Mouse (Mus musculus) forebrain, embryonic 15.5 days (tissue): ENCODE measurements around the gene Zfp658. TPM values are rescaled to one million over a fixed set of nuclear protein-coding genes. Genes with fewer than 3 reads are reported as not detected.

Source experiments
- ATAC-seq: fragments of 200-750 bp; cut with Nextera tagmentation; replicated peaks from 2 replicates; pipeline ENCODE4 v1.8.0; 2017; ENCODE audit warnings: mild to moderate bottlenecking, moderate TSS enrichment, moderate library complexity
- H3K27ac ChIP-seq: fragments of 300-500 bp; sonication (generic); replicated peaks from 2 replicates; pipeline ENCODE4 v1.5.1; 2015; ENCODE audit warnings: mild to moderate bottlenecking, inconsistent platforms
- H3K27me3 ChIP-seq: fragments of 300-500 bp; sonication (generic); 2 replicates; pipeline ENCODE4 v1.6.1; 2015; ENCODE audit warnings: inconsistent platforms
- H3K36me3 ChIP-seq: fragments of 300-500 bp; sonication (generic); 2 replicates; pipeline ENCODE4 v1.6.1; 2015; ENCODE audit warnings: mild to moderate bottlenecking, inconsistent platforms
- H3K4me1 ChIP-seq: fragments of 300-500 bp; sonication (generic); 2 replicates; pipeline ENCODE4 v1.6.1; 2015; ENCODE audit warnings: inconsistent platforms
- H3K4me2 ChIP-seq: fragments of 300-500 bp; sonication (generic); replicated peaks from 2 replicates; pipeline ENCODE4 v1.6.1; 2015; ENCODE audit warnings: mild to moderate bottlenecking, inconsistent platforms
- H3K4me3 ChIP-seq: fragments of 300-500 bp; sonication (generic); 2 replicates; pipeline ENCODE4 v1.5.1; 2015; ENCODE audit warnings: mild to moderate bottlenecking, inconsistent platforms
- H3K9ac ChIP-seq: fragments of 300-500 bp; sonication (generic); replicated peaks from 2 replicates; pipeline ENCODE4 v1.6.1; 2015; ENCODE audit warnings: mild to moderate bottlenecking, inconsistent platforms
- H3K9me3 ChIP-seq: fragments of 300-500 bp; sonication (generic); 2 replicates; pipeline ENCODE4 v1.6.1; 2016; ENCODE audit warnings: inconsistent platforms
- WGBS: fragments of 180-500 bp; shearing (Covaris S2); methylation state at CpG from one replicate; pipeline ENCODE4 v1.1.7; 2015; ENCODE audit warnings: mixed read lengths; 5-methylcytosine and 5-hydroxymethylcytosine counted together
- polyA plus RNA-seq: library from polyadenylated mRNA; unstranded; fragments of >200 nt; fragmentation: Nextera tagmentation; extraction: Ambion mirVana; gene quantifications from 2 replicates; pipeline ENCODE4 v1.2.1, GENCODE M21; 2015

Gene Zfp658
- polyA plus RNA-seq = 11.3 and 11.5 TPM in 2 replicates

- peak within 1 kb of the TSS; percentile 64 for H3K9ac ChIP-seq
- WGBS = under 1% methylated on average over 27 of the region's 27 CpGs
- no peaks in the 10 kb centered on the region for H3K9me3 ChIP-seq
- peaks cover 21% of the 10 kb centered on the region for H3K4me1 ChIP-seq
- peak within 1 kb of the TSS; percentile 69 for H3K4me2 ChIP-seq
- H3K4me3 ChIP-seq = peak within 1 kb of the TSS; percentile 54
- no peaks in the 10 kb centered on the region for H3K27me3 ChIP-seq
- peaks cover 24% of the 10 kb centered on the region for H3K36me3 ChIP-seq
- H3K27ac ChIP-seq = peak within 1 kb of the TSS; percentile 85
- peak; percentile 96 for ATAC-seq
These were observed at the start of gene Zfp658 for GRCm38 (mm10) chr7:43562006-43562633. Gene Zfp658, plus strand, starts transcription at chr7:43562256.

GRCm38 (mm10) chr7:43512519-43512918 lies 49.5 kb upstream of the Zfp658 start:
- Histone ChIP-seq H3K27me3 (no peaks in the 10 kb centered on the region), H3K27ac (no peak overlapping the region), H3K4me2 (no peak overlapping the region), H3K4me3 (no peak overlapping the region), H3K9ac (no peak overlapping the region), H3K36me3 (no peaks in the 10 kb centered on the region), H3K9me3 (no peaks in the 10 kb centered on the region), H3K4me1 (no peaks in the 10 kb centered on the region)
- ATAC-seq = no peak
- 86% methylated on average over 4 of the region's 4 CpGs for WGBS

DNA sequence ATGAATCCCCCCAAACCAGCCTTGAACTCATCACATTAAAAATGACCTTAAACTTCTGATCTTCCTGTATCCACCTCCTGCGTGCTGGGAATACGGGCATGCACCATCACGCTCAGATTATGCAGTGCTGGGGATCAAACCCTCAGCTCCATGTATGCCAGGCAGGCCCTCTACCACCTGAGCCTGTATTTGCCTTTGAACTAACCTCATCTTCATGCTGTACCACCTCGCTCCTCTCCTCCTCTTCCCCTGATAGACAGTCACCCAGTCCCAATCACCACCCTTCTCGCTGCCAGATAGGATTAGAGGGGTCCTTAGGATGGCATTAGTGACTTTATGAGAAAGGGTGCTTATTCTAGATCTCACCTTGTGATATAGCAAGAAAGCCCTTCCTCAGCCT lies 47.0 kb upstream of the Zfp658 start:
- no peak overlapping the region for H3K9ac ChIP-seq
- no peak overlapping the region for H3K4me2 ChIP-seq
- no peak for ATAC-seq
- H3K4me1 ChIP-seq = no peaks in the 10 kb centered on the region
- no peak overlapping the region for H3K27ac ChIP-seq
- H3K27me3 ChIP-seq = no peaks in the 10 kb centered on the region
- H3K36me3 ChIP-seq = no peaks in the 10 kb centered on the region
- H3K4me3 ChIP-seq = no peak overlapping the region
- WGBS = 88% methylated on average over 5 of the region's 5 CpGs
- H3K9me3 ChIP-seq = no peaks in the 10 kb centered on the region

DNA sequence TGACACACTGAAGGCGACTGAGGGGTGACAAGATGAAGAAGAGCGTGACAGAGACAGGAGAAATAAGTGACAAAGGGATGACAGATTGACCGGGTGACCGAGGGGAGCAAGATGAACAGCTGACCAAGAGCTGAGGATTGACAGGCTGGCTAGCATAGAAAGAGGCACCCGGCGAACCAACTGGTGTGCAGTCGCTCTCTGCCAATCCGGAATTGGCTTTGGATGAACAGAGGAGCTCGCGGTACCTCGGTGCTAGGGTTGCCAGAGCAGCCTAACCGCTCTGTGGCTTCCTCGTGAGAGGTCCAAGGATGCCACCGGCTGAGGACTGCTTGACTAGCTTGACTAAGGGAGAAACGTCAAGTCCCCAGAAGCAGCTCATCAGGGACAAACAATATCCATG lies 43.7 kb upstream of the Zfp658 start:
- Histone ChIP-seq H3K27me3 (no peaks in the 10 kb centered on the region), H3K4me2 (no peak overlapping the region), H3K4me3 (no peak overlapping the region), H3K9me3 (no peaks in the 10 kb centered on the region), H3K9ac (no peak overlapping the region), H3K36me3 (no peaks in the 10 kb centered on the region), H3K27ac (no peak overlapping the region), H3K4me1 (no peaks in the 10 kb centered on the region)
- WGBS = 80% methylated on average over 15 of the region's 15 CpGs
- no peak for ATAC-seq

GRCm38 (mm10) chr7:43522776-43523175 lies 39.3 kb upstream of the Zfp658 start:
- ATAC-seq = no peak
- H3K36me3 ChIP-seq = no peaks in the 10 kb centered on the region
- H3K4me3 ChIP-seq = no peak overlapping the region
- no peak overlapping the region for H3K4me2 ChIP-seq
- no peaks in the 10 kb centered on the region for H3K9me3 ChIP-seq
- WGBS = 92% methylated on average over 2 of the region's 2 CpGs
- no peak overlapping the region for H3K27ac ChIP-seq
- H3K4me1 ChIP-seq = no peaks in the 10 kb centered on the region
- H3K27me3 ChIP-seq = no peaks in the 10 kb centered on the region
- H3K9ac ChIP-seq = no peak overlapping the region

DNA sequence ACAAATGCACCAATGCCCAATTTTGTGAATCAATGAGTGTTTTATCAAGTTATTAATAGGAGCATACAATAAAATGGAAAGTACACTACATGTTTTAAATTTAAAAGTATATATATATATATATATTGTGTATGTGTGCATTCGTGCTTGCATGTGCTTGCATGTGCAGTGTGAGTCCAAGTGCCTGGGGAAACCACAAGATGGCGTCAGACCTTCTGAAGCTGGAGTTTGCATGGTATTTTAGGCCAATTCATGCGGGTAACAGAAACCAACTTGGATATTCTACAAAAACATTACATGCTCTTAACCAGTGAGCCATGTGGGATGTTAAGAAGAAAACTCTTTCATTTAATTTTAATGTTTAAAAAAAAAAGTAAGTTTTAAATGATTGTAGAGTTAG lies 36.7 kb upstream of the Zfp658 start:
- Histone ChIP-seq H3K4me3 (no peak overlapping the region), H3K36me3 (no peaks in the 10 kb centered on the region), H3K9me3 (no peaks in the 10 kb centered on the region), H3K9ac (no peak overlapping the region), H3K4me1 (no peaks in the 10 kb centered on the region), H3K27me3 (no peaks in the 10 kb centered on the region), H3K4me2 (no peak overlapping the region), H3K27ac (no peak overlapping the region)
- 50% methylated on average over 3 of the region's 3 CpGs for WGBS
- ATAC-seq = no peak

DNA sequence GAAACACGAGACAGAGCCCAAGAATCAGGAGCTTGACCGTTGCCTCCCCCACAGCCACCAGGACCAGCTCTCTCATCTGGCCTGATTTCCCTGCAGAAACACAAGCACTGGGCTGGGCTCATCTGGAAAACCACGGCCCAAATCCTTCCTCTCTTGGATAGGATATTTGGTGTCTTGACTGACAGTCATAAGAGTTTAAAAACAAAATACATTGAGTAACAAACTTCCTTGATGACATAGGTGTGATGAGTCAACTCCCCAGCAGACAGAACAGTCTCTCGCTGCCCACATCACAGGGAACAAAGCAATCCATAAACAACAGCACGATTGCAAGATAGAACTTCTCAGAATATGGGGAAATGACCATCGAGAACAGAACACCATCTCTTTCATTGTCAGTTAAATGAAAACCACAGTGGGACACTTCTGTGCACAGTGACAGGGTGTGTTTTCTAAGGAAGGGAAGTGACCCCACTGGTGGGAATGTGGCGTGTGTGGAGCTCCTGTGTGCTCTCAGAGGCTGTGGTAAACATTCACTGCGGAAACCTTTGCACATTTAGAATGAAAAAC lies 31.8 kb upstream of the Zfp658 start:
- Histone ChIP-seq H3K27ac (no peak overlapping the region), H3K9me3 (no peaks in the 10 kb centered on the region), H3K4me2 (no peak overlapping the region), H3K4me3 (no peak overlapping the region), H3K36me3 (no peaks in the 10 kb centered on the region), H3K9ac (no peak overlapping the region), H3K27me3 (no peaks in the 10 kb centered on the region), H3K4me1 (no peaks in the 10 kb centered on the region)
- ATAC-seq = no peak
- 70% methylated on average over 8 of the region's 8 CpGs for WGBS

- Histone ChIP-seq H3K27me3 (no peaks in the 10 kb centered on the region), H3K4me1 (no peaks in the 10 kb centered on the region), H3K27ac (no peak overlapping the region), H3K9me3 (no peaks in the 10 kb centered on the region), H3K36me3 (no peaks in the 10 kb centered on the region), H3K4me3 (no peak overlapping the region), H3K4me2 (no peak overlapping the region), H3K9ac (no peak overlapping the region)
- ATAC-seq = no peak
- 91% methylated on average over 9 of the region's 9 CpGs for WGBS
These were observed 29.0 kb upstream of the Zfp658 start for GRCm38 (mm10) chr7:43532936-43533505.

DNA sequence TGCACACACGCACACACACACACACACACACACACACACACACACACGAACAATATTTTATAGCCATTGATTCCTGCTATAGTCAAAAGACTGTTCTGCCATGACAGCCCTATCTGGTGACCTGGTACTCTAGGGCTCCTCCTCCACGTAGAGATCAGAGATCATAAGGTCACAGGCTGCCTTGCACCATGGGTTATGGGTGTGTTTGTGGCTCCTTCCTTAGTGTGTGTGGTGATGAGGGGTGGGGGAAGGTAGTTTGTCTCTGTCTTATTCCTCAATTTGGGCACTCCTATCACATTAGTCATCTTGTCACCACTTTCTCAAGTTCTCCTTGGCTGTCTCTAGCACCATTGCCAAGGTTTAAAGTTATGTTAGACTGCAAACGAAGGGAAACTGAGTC lies 23.5 kb upstream of the Zfp658 start:
- WGBS = 71% methylated on average over 4 of the region's 4 CpGs
- no peaks in the 10 kb centered on the region for H3K9me3 ChIP-seq
- H3K36me3 ChIP-seq = no peaks in the 10 kb centered on the region
- ATAC-seq = no peak
- no peak overlapping the region for H3K4me3 ChIP-seq
- H3K27ac ChIP-seq = no peak overlapping the region
- no peaks in the 10 kb centered on the region for H3K27me3 ChIP-seq
- no peak overlapping the region for H3K4me2 ChIP-seq
- H3K4me1 ChIP-seq = no peaks in the 10 kb centered on the region
- H3K9ac ChIP-seq = no peak overlapping the region

- H3K4me3 ChIP-seq = no peak within 1 kb of the TSS
- H3K4me1 ChIP-seq = no peaks in the 10 kb centered on the region; the same call in 1 of the 2 replicates
- 83% methylated on average over 7 of the region's 7 CpGs for WGBS
- no peaks in the 10 kb centered on the region for H3K9me3 ChIP-seq
- no peak within 1 kb of the TSS for H3K9ac ChIP-seq
- no peak for ATAC-seq
- H3K27me3 ChIP-seq = no peaks in the 10 kb centered on the region
- no peak within 1 kb of the TSS for H3K27ac ChIP-seq
- H3K36me3 ChIP-seq = no peaks in the 10 kb centered on the region
- H3K4me2 ChIP-seq = no peak within 1 kb of the TSS
These were observed 17.7 kb upstream of the Zfp658 start, which contains the start of gene Cd33 for GRCm38 (mm10) chr7:43544225-43544977. Gene Cd33, minus strand, starts transcription at chr7:43544428.

DNA sequence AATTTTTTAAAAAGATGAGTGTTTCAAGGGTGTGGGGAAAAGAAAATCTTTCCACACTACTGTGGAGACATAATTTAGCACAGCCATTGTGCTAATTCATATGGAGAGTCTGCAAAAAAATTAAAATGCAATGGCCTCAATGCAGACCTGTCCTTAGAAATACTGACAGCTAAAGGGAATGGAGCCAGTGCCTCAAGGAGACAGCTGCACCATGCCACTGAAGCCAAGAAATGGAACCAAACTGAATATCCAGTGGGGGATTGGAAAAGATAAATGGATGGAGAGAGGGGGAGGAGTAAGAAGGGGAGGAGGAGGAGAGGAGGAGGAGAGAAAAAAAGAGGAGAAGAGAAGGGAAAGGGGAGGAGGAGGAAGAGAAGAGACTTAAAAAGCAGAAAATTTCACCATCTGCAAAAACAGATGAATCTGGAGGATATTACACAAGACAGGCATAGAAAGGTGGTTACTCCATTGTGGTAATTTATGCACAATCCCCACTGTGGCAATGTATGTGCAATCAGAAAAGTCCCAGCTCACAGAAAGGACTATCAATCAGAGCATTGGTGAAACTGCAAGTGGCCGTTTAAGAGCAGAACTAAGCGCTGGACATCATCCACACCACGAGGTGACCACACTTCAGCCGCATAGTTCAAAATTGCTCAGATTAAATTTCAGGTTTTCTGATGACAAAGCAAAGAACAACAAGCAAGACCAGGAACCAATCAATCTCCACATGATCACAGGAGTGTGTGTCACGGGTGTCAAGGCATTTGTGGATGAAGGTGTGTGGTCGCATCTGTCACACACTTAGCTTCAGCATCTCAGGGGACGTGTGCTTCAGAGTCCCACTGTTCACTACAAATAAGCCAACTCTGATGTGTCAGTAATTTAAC lies 16.2 kb upstream of the Zfp658 start:
- no peaks in the 10 kb centered on the region for H3K9me3 ChIP-seq
- no peak overlapping the region for H3K9ac ChIP-seq
- H3K4me3 ChIP-seq = no peak overlapping the region
- H3K27ac ChIP-seq = no peak overlapping the region
- no peaks in the 10 kb centered on the region for H3K27me3 ChIP-seq
- H3K36me3 ChIP-seq = no peaks in the 10 kb centered on the region
- no peaks in the 10 kb centered on the region; the same call in 1 of the 2 replicates for H3K4me1 ChIP-seq
- H3K4me2 ChIP-seq = no peak overlapping the region
- no peak for ATAC-seq
- WGBS = 79% methylated on average over 7 of the region's 7 CpGs
